Mouse (Mus musculus) intestine, embryonic 14.5 days (tissue): ENCODE data around the gene Ugt1a6a. TPM values are rescaled to one million over a fixed set of nuclear protein-coding genes. Genes with fewer than 3 reads are reported as not detected.
"Not testable (repeated sequence)": the region's sequence is repeated elsewhere in the genome, so short reads cannot be mapped to it uniquely, and the experiment has no call there.

Experiments
- ATAC-seq: fragments of 200-750 bp; cut with Nextera tagmentation; replicated peaks from 2 replicates; pipeline ENCODE4 v1.8.0; 2017; ENCODE audit warnings: low read depth, moderate number of reproducible peaks, moderate TSS enrichment, moderate library complexity; ENCODE audit not compliant: low FRiP score, low TSS enrichment
- DNase-seq: peaks from one replicate; pipeline ENCODE4 v3.0.0-alpha.2; 2018; ENCODE audit warnings: low spot score
- H3K27ac ChIP-seq: fragments of 300-500 bp; sonication (generic); 2 replicates; pipeline ENCODE4 v1.5.1; 2014; ENCODE audit warnings: low read depth, mild to moderate bottlenecking, control low read depth
- H3K27me3 ChIP-seq: fragments of 300-500 bp; sonication (generic); replicated peaks from 2 replicates; pipeline ENCODE4 v1.6.1; 2014; ENCODE audit warnings: low read length, control low read depth; ENCODE audit not compliant: control insufficient read depth, insufficient read depth
- H3K36me3 ChIP-seq: fragments of 300-500 bp; sonication (generic); 2 replicates; pipeline ENCODE4 v1.6.1; 2014; ENCODE audit warnings: low read length, control low read depth; ENCODE audit not compliant: control insufficient read depth, insufficient read depth
- H3K4me1 ChIP-seq: fragments of 300-500 bp; sonication (generic); replicated peaks from 2 replicates; pipeline ENCODE4 v1.6.1; 2014; ENCODE audit warnings: low read length, control low read depth, mixed read lengths; ENCODE audit not compliant: control insufficient read depth, insufficient read depth
- H3K4me2 ChIP-seq: fragments of 300-500 bp; sonication (generic); 2 replicates; pipeline ENCODE4 v1.6.1; 2014; ENCODE audit warnings: low read length
- H3K4me3 ChIP-seq: fragments of 300-500 bp; sonication (generic); 2 replicates; pipeline ENCODE4 v1.5.1; 2014; ENCODE audit warnings: low read depth, low read length, control low read depth, mixed read lengths
- H3K9ac ChIP-seq: fragments of 300-500 bp; sonication (generic); 2 replicates; pipeline ENCODE4 v1.6.1; 2014; ENCODE audit warnings: mild to moderate bottlenecking, low read length
- H3K9me3 ChIP-seq: fragments of 300-500 bp; sonication (generic); 2 replicates; pipeline ENCODE4 v1.6.1; 2016; ENCODE audit warnings: low read length, control low read depth; ENCODE audit not compliant: control insufficient read depth
- WGBS: fragments of 180-500 bp; shearing (Covaris S2); extraction: QIAGEN DNeasy Blood & Tissue Kit; methylation state at CpG from one replicate; pipeline ENCODE4 v1.1.7; 2014; 5-methylcytosine and 5-hydroxymethylcytosine counted together
- polyA plus RNA-seq: library from polyadenylated mRNA; unstranded; fragments of >200 nt; fragmentation: Nextera tagmentation; extraction: Ambion mirVana; gene quantifications from 2 replicates; pipeline ENCODE4 v1.2.1, GENCODE M21; 2014

Ugt1a6a gene
- polyA plus RNA-seq, 1 experiment from 2014 or later, result 7.5 TPM

GRCm38 (mm10) chr1:88143966-88144675 lies 9.5 kb downstream of the Ugt1a6a start:
- not testable (repeated sequence) for H3K4me3 ChIP-seq, H3K27me3 ChIP-seq, H3K27ac ChIP-seq, H3K4me2 ChIP-seq, H3K36me3 ChIP-seq, H3K4me1 ChIP-seq, H3K9ac ChIP-seq, H3K9me3 ChIP-seq, DNase-seq, ATAC-seq
- WGBS, result 6% methylated on average over 4 of the region's 5 CpGs

GRCm38 (mm10) chr1:88145278-88145677 lies 10.7 kb downstream of the Ugt1a6a start:
- not testable (repeated sequence) for H3K27me3 ChIP-seq, H3K4me1 ChIP-seq, H3K4me2 ChIP-seq, H3K9ac ChIP-seq, H3K36me3 ChIP-seq, DNase-seq, H3K4me3 ChIP-seq, H3K27ac ChIP-seq, ATAC-seq, H3K9me3 ChIP-seq
- 61% methylated on average over 2 of the region's 2 CpGs for WGBS

- H3K4me3 ChIP-seq, ATAC-seq, H3K4me1 ChIP-seq, H3K4me2 ChIP-seq, DNase-seq, H3K27ac ChIP-seq, H3K27me3 ChIP-seq, H3K36me3 ChIP-seq, H3K9me3 ChIP-seq, H3K9ac ChIP-seq: not testable (repeated sequence)
- 78% methylated on average over 2 of the region's 2 CpGs for WGBS
Observed at GRCm38 (mm10) chr1:88150133-88150532, 15.5 kb downstream of the Ugt1a6a start.

GRCm38 (mm10) chr1:88158430-88158829 lies 23.8 kb downstream of the Ugt1a6a start:
- ATAC-seq, result no peak
- Histone ChIP-seq H3K9ac (no peak overlapping the region), H3K9me3 (no peaks in the 10 kb centered on the region), H3K4me2 (no peak overlapping the region), H3K4me3 (no peak overlapping the region), H3K27ac (no peak overlapping the region), H3K27me3 (no peaks in the 10 kb centered on the region), H3K36me3 (no peaks in the 10 kb centered on the region), H3K4me1 (no peaks in the 10 kb centered on the region)
- WGBS, result 61% methylated on average over 2 of the region's 2 CpGs
- DNase-seq, result no peak

GRCm38 (mm10) chr1:88165711-88166110 lies 31.1 kb downstream of the Ugt1a6a start, which contains the start of gene Ugt1a5:
TSS of gene Ugt1a5 (plus strand) at chr1:88166012.
- 73% methylated on average over 5 of the region's 5 CpGs for WGBS

GRCm38 (mm10) chr1:88172190-88172589 lies 37.6 kb downstream of the Ugt1a6a start:
- H3K4me1 ChIP-seq, H3K36me3 ChIP-seq, ATAC-seq, H3K9ac ChIP-seq, H3K9me3 ChIP-seq, H3K27ac ChIP-seq, H3K4me3 ChIP-seq, H3K4me2 ChIP-seq, H3K27me3 ChIP-seq, DNase-seq: not testable (repeated sequence)
- WGBS, result 86% methylated on average over 5 of the region's 7 CpGs

More at GRCm38 (mm10) chr1:88165711-88166110, 31.1 kb downstream of the Ugt1a6a start, which contains the start of gene Ugt1a5:
- DNase-seq (no peak), ATAC-seq (no peak)
- Histone ChIP-seq H3K27me3 (no peaks in the 10 kb centered on the region), H3K27ac (no peak within 1 kb of the TSS), H3K9ac (no peak within 1 kb of the TSS), H3K4me1 (no peaks in the 10 kb centered on the region), H3K4me2 (no peak within 1 kb of the TSS), H3K4me3 (no peak within 1 kb of the TSS), H3K9me3 (no peaks in the 10 kb centered on the region), H3K36me3 (no peaks in the 10 kb centered on the region)

- Histone ChIP-seq H3K27ac (no peak overlapping the region), H3K4me2 (no peak overlapping the region), H3K9ac (no peak overlapping the region), H3K36me3 (no peaks in the 10 kb centered on the region), H3K9me3 (peaks cover 12% of the 10 kb centered on the region; the same call in 1 of the 2 replicates), H3K4me3 (no peak overlapping the region), H3K27me3 (no peaks in the 10 kb centered on the region), H3K4me1 (no peaks in the 10 kb centered on the region)
- DNase-seq (no peak), ATAC-seq (no peak)
- 88% methylated on average over 1 of the region's 1 CpGs for WGBS
Observed at GRCm38 (mm10) chr1:88179657-88180056, 45.0 kb downstream of the Ugt1a6a start.

GRCm38 (mm10) chr1:88186325-88186935 lies 51.8 kb downstream of the Ugt1a6a start:
- no peak overlapping the region for H3K4me2 ChIP-seq
- H3K4me3 ChIP-seq, result no peak overlapping the region
- 83% methylated on average over 5 of the region's 5 CpGs for WGBS
- no peak for ATAC-seq
- no peaks in the 10 kb centered on the region for H3K4me1 ChIP-seq
- no peaks in the 10 kb centered on the region for H3K36me3 ChIP-seq
- H3K27me3 ChIP-seq, result no peaks in the 10 kb centered on the region
- no peak for DNase-seq
- H3K9me3 ChIP-seq, result no peaks in the 10 kb centered on the region
- H3K9ac ChIP-seq, result no peak overlapping the region
- H3K27ac ChIP-seq, result no peak overlapping the region

GRCm38 (mm10) chr1:88192136-88192535 lies 57.5 kb downstream of the Ugt1a6a start:
- no peak for DNase-seq
- ATAC-seq, result no peak
- no peaks in the 10 kb centered on the region for H3K9me3 ChIP-seq
- no peak overlapping the region for H3K9ac ChIP-seq
- no peak overlapping the region for H3K4me3 ChIP-seq
- 81% methylated on average over 3 of the region's 3 CpGs for WGBS
- no peaks in the 10 kb centered on the region for H3K36me3 ChIP-seq
- H3K27ac ChIP-seq, result no peak overlapping the region
- H3K4me1 ChIP-seq, result no peaks in the 10 kb centered on the region
- H3K27me3 ChIP-seq, result no peaks in the 10 kb centered on the region
- H3K4me2 ChIP-seq, result no peak overlapping the region
